Mouse (Mus musculus) ovary, postnatal 36 days (tissue): Measurements from ENCODE around the gene Git2.

Source experiments
- DNase-seq: peaks from one replicate; pipeline ENCODE4 v3.0.0; 2022; ENCODE audit warnings: low spot score, mixed read lengths

Gene Git2

DNA sequence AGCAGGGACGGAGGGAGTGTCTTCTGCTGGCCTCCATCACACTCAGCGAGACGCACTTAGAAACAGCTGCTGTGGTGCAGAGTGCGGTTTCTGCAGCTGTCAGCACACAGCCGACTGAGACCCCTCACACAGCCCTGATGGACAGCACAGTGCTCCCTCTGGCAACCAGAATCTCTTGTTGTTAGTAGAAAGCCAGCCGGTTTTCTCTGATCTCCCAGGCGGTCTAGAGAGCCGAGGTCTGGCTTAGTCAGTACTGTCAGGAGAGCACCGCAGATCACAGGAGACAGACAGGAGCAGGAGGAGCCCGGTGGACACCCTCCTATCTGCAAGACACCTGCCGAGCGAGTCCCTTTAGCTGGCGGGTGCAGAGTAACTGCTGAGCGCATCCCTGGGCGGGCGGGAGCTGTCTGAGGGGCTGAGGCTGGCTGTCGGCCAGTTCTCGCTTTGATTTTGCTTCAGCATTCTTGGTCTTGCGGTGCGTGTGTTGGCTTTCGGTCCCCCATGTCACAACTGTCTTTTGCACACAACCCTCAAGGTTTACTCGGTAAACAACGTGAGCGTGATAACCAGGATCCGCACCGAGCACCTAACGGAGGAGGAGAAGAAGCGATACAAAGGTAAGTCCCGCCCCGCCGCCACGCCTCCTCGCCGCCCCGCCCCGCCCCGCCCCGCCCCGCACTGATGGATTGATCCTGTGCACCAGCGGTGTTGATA, 21.1 kb upstream of the Git2 start:
- no peak for DNase-seq

GRCm38 (mm10) chr5:114795653-114796052, 20.3 kb upstream of the Git2 start:
- no peak for DNase-seq

DNA sequence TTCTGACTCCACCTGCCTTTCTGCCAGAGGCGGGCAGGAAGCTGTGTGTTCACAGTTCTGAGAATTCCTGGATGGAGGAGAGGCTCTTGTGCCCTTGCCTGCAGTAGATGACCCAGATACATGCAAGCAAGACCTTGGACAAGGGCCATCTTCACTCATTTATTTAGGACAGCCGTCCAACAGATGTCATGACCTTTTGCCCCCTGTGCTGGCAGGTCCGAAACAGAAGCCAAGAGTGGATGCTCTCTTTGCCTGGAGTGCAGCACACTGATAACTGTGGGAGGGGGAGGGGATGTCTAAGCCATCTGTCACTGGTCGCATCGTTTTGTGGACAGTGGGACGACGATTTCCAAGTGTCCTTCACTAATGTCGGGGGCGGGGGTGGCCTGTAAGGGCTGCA, 19.9 kb upstream of the Git2 start:
- no peak for DNase-seq

- no peak for DNase-seq
Observed at GRCm38 (mm10) chr5:114794609-114795008, 19.3 kb upstream of the Git2 start.

DNA sequence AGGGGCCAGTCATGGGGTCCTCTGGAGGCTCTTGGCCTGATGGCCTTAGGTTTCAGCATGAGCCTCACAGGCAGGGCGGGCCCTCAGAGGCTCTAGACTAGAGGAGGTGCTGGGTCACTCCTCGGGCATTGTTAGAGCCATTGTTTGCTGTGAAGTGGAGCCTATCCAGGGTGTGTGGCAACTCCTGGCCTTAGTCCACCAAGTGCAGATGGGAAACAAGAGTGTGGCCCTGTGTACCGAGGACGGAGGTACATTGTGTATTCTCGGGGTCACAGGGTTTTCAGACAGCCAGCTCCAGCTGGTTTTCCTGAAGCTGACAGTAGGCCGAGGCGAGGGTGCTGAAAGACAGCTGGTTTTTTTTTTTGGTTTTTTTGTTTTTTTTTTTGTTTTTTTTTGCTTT, 18.0 kb upstream of the Git2 start:
- no peak for DNase-seq

- DNase-seq, result no peak
Observed at GRCm38 (mm10) chr5:114785196-114785595, 9.9 kb upstream of the Git2 start.

DNA sequence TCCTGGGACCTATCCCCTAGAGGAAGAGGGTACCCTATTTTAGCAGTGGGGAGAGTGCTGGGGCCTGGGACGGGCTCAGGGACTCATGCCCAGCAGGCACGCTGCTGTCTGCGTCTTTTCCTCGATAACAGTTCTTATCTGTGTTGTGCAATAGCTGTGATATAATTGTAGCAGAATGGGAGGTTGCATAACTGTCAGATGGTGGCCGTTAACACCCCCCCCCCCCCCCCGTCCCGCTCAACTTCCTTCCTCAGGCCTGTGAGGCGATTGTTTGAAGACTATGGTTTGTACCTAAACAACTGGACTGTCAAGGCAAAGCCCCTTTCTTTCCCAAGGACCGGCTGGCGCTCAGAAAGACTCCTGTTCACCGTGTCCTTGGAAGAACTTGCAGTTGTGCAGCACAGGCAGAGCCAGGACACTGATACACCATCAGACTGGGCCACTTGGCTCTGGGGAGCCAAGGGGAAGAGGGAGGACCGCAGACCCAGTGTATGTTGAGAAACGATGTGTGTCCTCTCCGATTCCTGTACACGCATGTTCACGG, 9.4 kb upstream of the Git2 start:
- peak; percentile 50 for DNase-seq

- no peak for DNase-seq
Observed at GRCm38 (mm10) chr5:114783405-114784163, 8.3 kb upstream of the Git2 start.

DNA sequence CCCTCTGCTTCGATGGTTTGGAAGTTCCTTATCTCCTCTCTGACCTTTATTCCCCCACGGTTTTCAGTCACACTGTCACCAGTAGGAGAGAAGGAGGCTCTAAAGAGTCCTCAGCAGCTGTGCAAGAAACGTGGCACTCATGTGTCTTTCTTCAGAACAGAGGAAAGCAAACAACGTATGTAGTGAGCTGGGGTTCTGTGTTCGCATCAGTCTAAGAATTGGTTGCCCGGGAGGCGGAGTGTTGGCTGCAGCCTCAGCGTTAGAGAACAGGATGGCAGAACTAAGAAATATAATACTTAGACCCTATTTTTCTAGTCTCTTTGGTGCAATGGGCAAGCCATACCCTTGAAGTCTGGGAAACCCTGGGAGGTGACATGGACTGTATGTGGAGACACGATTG, 7.7 kb upstream of the Git2 start:
- DNase-seq, result no peak

GRCm38 (mm10) chr5:114780912-114781311, 5.6 kb upstream of the Git2 start:
- no peak for DNase-seq

DNA sequence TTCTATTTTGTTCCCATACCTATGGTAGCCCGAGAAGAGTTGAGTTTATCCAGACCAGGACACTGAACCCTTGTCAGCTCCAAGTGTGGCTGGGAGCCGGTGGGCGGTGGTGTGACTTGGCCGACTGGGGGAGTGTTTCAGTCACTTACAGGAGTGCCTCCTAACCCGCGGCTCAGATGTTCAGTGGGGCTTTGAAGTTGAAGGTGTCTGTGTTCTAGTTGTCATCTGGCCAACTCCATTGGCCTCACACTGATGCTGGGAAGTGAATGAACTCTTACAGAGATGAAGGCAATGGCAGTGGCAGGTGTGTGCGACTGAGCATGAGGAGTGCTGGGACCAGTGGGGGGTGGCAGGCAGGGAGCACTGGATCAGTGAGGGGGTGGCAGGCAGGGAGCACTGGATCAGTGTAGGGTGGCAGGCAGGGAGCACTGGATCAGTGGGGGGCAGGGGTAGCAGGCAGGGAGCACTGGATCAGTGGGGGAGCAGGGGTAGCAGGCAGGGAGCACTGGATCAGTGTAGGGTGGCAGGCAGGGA, 4.7 kb upstream of the Git2 start:
- DNase-seq, result no peak

DNA sequence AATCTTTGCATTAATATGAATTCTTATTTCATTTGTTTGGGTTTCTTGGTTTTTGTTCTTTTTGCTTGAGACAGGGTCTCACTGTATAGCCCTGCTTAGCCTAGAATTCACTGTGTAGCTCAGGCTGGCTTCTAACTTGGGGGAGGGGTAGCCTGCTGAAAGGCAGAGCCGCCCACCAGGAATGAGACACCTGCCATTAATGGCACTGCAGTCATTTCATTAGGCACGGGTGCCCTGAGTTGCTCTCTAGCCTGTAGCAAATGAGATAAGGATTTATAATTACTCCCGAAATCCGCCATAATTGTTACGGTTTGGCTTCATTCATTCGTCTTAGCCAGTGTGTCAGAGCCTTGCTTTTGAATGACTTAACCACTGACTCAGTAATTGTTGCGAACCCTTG, 857 bp upstream of the Git2 start:
- no peak for DNase-seq

DNA sequence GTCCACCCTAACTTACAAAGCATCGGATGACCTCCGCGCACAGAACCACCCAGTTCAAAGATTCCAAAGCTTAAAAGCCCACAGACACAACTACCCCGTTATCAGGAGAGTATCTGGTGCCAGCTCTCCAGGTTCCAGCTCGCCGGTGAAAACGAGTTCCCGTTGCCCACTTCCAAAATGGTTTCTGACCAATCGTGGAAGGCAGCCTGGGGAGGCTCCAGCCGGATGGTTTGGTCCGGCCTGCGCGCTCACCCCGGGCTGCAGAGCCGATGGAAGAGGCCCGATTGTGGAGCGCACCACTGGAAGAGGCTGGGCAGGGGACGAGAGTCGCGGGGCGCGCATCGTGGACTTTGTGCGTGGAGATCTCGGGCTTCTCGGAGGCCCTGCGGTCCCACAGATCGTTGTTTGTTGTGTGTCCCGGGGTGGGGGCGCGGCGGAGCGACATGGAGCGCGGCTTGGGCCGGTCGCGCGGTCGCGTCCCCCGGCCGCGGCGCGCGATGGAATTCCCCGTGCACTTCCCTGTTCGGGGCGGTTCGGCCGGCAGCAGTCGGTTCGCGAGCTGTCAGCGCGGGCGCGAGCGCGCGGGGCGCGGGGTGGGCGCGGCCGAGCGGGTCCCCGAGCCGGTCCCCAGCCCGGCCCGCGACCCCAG, 790 bp downstream of the Git2 start, which contains the start of gene Ankrd13a:
Ankrd13a (plus strand) TSS at position 275 of the 649 bp plus-strand sequence.
- peak; percentile 90 for DNase-seq

- no peak for DNase-seq
Observed at GRCm38 (mm10) chr5:114773780-114774179, 1.5 kb downstream of the Git2 start.

GRCm38 (mm10) chr5:114773211-114773710, 2.1 kb downstream of the Git2 start:
- peak; percentile 97 for DNase-seq

DNA sequence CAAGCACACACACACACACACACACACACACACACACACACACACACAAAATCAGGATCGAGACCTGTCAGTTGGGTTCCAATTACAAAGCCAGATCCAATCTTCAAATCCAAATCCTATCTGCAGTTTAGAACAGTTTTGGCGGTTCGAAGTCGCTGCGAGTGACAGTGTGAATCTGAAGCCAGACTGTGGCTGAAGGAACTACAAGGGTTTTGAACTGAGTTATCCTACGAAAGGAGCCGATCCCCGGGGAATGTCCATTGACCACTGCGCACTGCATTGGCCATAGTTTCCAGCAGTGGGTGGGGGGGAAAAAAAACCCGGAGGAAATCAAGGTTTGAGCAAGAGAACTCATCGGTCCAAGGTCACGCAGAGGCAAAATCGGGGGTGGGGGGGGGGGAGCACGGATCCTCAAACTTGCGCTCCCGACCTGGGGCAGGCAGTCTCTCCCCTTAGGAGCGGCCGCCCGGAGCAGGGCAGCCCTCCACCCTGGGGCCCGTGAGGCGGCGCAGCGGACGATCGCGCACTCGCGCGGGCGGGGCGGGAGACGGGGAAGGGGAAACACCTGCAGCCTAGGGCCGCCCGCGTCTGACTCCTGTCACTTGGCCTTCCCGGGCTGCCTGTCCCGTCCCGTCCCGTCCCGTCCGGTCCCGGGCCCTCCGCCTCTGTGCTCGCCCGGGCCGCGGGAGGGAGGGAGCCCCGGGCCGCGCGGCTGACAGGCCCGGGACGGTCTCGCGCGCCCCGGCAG, 2.7 kb downstream of the Git2 start:
- peak; percentile 57 for DNase-seq

DNA sequence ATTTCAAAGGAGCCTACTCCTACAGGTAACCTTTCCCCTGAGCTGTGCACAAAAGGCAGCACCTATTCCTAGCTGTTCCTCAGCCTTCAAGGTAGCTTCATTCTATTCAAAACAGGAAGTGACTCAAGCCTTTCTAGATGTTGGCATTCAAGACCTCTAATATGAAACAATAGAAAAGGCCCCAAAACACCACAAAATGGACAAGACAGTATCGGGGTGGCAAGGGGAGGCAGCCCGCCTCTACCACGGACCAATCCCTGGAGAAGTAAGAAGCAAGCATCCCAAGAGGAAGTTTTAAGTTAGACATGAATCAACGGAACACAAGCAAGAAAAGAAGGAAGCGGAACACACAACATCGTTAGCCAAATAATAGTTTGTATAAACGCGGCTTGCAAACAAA, 3.5 kb downstream of the Git2 start:
- DNase-seq, result no peak

GRCm38 (mm10) chr5:114769786-114770185, 5.5 kb downstream of the Git2 start:
- no peak for DNase-seq

GRCm38 (mm10) chr5:114767185-114767584, 8.1 kb downstream of the Git2 start:
- DNase-seq, result no peak

DNA sequence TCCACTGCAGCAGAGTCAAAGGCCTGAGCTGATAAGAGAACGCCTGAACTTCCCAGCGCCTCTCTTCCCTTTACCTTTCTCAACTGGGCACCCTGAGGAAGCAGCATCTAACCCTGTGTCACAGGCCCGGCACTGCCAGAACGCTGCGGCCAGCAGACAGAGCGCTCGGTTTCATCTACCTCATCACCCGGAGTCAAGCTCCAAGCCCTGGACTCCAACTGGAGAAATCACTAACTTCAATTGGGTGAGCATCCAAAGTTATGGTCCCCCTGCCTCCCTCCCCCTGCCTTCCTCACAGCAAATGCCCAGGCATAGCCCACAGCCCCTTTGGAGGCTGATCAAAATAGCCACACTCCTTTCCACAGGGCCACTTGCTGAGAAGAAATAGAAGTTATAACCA, 8.6 kb downstream of the Git2 start:
- DNase-seq, result no peak
